Mouse (Mus musculus) T-helper 2 cell (primary cell): ENCODE data around the gene Mapk10.

Experiments
- in situ Hi-C: fragments of 300-600 bp; cut with MboI, MseI; formaldehyde crosslinking; loops from one replicate; pipeline ENCODE4 v1.15.1; 2025; ENCODE audit warnings: high pct_unique_total_duplicates

Mapk10 gene

DNA sequence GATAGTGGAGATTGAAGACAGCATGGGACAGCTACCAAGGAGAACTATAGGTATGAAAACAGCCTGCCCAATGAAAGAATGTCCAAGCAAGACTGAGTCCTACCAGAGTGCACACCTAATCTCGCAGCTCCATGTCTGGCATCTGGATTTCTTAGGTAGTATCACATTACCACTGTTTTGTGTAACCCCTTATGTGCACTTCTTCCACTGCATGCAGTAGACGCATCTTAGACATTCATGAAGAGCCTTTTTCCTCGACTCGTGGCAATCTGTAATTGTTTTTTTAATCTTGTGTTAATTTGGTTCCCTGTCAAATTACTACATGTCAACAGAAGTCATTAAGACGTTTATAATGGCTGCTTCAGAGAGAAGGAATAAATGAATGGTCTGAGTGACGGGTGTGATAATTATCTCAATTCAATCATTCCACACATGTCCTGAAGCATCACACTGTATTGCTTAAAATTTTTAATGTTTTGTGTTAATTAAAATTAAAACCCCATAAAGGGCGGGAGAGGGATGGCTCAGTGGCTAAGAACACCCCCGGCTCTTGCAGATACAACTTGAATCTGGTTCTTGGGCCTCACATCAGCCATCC is 160.7 kb downstream of the Mapk10 start:
- in situ Hi-C loops = no loop called here

DNA sequence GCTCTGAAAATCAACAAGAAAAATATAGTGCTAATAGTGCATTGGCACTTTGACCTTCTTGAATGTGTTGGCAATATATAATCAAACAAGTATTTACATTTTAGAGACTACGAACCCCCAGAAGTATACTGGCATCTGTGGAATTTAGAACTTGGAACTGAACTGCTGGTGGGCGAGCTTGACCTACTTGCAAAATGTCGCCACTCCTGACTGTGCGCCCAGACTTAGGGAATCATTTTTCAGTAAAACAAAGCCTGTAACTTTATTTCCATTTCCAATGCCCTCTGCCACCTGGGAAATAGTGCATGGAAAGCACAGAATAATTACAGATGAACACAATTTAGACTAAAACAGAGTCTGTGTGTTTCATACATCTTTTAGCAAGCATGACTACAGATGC is 163.1 kb downstream of the Mapk10 start:
- in situ Hi-C loops = loop anchor here (10.0 kb wide), 1 partner anchor 1053 kb away; no protein-coding TSS in a partner anchor

DNA sequence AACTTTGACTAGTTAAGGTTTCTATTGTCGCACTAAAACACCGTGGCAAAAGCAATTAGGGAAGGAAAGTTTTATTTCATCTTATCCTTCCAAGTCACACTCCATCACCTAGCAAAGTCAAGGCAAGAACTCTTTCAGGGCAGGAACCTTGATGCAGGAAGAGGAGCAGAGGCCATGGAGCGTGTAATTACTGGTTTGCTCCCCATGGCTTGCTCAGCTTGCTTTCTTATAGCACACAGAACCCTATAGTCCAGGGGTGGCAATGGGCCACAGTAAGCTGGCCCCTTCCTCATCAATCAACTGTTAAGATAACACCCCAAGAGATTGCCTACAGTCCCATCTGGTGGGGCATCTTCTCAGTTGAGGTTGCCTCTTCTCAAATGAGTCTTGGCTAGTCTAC is 173.4 kb downstream of the Mapk10 start:
- in situ Hi-C loops = no loop called here

DNA sequence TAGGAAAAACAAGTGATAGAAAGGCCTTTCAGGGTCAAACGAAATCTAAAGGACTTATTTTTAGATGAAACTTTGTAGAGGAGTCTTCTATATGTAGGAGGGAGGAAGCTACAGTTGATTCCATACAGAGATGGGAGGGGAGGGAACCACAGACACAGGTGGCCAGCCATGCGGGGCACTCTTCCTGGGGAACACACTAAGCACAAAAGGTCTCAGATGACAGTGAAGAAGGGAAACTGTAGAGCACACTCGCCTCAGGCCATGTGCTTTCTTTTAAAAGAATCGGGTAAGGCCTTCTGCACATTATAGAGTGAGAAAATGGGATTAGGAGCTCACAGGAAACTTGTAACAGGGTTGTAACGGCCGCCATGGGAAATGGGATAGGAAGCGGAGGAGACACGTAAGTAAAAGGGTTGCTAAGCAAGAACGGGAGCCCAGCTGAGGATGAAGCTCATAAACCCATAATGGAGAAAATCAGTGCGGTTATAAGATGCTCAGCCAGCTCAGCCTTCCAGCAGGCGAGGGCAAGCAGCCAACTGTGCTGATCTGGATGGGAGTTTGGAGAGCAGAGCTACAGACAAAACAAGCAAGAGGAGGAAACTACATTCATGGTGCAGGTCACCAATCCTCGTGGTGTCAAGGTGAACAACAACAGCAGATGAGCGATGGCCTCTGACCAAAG is 182.1 kb downstream of the Mapk10 start:
- in situ Hi-C loops = no loop called here

DNA sequence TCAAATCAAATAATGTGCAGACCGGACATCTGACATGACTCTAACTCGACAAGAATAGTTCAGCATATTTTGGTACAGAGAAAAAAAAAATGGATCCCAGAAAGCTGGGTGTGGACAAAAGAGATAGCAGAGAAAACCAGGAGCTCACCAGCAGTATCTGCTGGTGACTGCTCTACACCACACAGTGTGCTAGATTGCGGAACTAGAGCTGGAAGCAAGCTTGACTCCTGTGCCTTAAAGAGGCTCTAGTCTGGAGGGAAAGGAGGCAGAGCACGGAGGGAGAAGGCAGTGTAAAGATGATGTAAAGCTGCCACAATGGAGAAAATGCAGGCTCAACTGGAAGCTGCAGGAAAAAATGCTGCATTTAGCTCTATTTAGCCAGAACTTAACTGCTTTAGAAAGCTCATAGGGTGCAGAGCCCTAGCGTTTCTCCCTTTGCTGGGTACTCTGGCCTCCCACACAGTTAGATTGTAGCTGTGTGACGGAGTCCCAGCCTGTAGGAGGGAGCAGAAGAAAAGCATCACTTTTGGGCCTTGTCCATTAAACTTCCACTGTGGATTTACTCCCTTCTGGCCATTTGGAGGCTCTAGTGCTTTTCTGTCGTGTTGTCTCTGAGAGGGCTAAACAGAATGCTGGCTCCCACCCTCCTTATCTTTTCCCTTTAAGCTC is 188.5 kb downstream of the Mapk10 start:
- in situ Hi-C loops = no loop called here

DNA sequence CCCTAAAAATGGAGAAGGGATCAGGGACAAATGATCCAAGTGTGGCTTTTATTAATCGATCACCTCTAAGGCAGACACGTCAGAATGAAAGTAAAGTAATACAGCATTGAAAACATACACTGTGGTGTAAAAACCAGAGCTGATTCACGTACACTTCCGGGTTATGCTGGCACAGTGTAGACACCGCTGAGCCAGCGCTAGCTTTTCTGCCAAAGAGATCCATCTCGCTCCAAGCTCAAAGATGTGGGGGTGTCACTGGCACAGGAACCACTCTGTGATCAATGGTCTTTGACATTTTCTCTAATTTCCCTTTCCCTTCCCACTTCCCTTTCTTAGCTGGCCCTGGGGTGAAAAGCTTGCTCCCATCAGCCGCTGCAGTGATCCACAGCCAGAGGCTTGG is 189.7 kb downstream of the Mapk10 start:
- in situ Hi-C loops = no loop called here

DNA sequence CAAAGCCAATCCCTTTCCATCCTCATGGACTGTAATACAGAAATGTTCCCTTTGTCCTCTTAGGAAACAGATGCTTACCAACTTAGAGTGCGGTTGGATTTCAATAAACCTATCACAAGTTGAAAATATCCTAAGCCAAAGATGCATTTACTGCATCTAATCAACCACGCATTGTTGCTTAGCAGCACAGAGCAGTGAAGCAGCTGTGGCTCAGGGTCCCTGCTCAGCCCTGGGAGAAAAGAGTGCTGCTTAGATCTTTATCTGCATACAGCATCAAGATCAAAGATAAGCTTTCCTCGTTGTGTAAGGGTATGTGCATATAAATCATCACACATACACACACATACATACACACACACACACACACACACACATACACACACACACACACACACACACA is 190.2 kb downstream of the Mapk10 start:
- in situ Hi-C loops = no loop called here

DNA sequence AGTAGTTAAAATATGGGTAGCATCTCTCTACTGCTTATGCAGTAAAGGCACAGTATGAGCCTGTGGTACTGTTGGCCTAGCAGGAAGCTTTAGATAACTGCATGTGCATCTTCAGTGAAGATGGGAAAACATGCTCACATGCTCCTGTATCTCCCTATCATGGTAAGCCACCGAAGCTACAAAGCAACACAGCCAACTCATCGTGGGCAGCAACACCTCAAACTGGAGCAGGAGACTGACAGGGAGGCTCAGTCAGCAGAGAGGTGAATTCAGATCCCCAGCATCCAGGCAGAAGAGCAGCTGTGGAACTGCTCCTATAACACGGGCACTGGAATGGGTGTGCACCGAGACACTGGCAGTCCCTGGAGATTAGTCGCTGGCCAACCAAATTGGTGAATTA is 191.0 kb downstream of the Mapk10 start:
- in situ Hi-C loops = no loop called here

DNA sequence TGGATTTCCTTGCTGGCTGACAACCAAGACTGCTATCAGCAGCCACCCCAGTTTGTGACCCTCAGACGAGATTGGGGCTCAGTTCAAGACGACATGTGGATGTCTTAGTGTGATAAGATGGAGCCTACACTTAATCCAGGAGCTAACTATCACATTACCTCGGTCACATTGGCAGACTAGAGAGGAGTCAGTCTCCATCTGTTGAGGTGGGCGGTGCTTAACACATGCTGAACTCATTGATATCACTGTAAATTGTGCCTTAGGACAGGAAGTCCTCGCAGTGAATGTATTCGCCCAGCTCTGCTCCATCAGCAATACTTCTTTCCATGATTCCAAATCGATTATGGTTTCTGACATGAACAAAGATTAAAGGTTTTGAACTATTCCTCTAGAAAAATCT is 193.5 kb downstream of the Mapk10 start:
- in situ Hi-C loops = loop anchor here (10.0 kb wide), 1 partner anchor 1083 kb away; no protein-coding TSS in a partner anchor

DNA sequence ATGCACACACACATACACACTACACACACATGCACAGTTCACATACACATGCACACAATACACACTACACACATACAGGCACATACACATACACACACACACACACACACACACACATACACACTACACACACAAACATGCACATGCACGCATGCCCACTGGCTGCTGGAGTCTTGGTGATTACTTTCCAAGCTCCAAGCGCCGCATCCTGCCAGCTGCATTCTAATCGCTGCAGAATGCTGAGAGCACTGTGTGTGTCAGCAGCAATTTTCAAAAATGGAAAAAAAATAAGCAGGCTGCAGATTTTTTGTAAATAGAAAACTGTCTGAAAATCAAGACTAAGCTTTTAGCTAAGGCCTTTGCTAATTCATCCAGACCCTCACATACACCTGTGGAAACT is 196.8 kb downstream of the Mapk10 start:
- in situ Hi-C loops = loop anchor here (10.0 kb wide), 1 partner anchor 1080 kb away; no protein-coding TSS in a partner anchor

DNA sequence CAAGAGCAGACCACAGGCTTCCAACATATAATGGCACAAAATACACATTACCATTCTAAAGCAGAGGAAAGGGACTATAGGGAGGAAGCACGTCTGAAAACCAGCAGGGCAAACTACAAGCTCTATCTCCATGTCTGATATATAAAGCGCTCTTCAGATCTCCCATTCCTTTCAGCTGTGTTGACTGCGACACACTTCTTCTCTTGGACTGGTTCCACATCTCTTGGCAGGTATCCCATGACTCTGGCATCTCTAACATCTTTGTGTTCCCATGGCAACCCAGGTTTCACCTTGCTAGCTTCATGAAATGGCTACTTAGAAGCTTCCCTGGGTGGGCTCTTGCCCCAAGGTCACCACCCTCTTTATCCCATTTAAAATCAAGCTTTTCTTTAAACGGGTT is 202.2 kb downstream of the Mapk10 start:
- in situ Hi-C loops = no loop called here

DNA sequence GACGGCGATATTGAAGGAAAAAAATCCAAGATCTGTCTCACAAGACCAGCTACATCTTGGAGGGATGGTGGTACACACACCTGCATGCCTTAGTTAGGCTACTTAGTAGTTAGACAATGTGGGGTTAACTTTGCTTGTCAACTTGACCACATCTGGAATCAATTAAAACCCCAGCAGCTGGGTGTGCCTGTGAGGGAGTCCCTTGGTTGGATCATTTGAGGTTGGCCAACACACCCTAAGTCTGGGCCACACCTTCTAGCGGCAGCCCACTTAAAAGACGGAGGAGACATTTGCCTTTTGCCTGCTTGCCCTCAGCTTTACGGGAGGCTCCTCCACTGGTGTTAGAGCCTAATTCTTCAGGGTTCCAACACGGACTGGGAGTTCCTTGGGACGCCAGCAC is 209.0 kb downstream of the Mapk10 start:
- in situ Hi-C loops = no loop called here

DNA sequence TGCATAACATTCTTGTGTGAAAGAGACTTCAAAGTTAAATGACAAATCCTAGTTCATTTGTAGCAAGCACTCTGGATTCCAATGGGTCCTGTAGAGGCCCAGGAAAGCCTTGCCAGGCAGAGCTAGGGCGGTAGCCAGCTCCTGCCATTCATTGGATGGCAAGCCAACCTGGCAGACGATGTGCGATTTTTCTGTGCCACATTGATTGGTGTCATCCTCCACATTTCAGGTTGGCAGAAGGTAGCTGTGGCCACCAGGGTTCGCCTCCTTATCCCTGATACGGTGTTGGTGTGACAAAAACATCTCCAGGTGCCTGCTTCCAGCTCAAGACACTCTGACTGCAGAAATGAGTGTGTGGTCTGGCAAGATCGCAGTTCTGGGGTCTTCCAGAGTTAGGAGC is 210.6 kb downstream of the Mapk10 start:
- in situ Hi-C loops = no loop called here

DNA sequence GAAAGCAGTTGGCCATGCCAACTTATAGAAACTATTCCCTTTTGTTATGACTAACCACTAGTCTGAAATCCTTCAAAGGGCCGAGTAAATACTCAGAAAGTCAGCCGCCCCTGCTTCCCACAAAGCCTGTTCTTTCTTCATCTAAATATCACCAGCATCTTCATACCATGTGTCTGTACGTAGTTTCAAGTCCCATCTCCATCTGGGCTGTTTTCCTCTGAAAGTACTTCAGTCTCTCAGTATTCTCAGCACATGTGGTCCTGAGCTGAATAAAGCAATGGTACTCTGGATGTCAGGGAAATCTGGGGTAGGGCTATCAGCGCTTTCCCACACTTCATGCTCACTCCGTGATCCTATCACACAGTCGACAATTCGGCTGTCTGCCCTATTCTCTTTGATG is 212.6 kb downstream of the Mapk10 start:
- in situ Hi-C loops = no loop called here

DNA sequence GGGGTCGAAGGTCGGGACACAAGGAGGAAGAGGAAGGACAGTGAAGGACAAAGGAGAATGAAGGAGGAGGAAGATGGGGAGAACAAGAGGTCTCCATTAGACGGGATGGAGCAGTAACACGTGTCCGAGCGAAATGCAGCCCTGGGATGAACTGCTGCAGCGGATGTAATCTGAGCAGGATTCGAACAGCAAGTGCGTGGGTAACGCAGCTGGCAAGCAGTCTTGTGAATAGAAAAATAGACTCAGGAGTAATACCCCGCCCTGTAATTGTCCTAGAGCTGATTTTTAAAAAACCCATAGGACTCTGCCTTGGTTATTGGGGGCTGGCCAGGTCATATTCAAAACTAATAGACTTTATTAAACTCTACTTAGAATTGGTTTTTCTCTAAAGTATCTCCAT is 213.2 kb downstream of the Mapk10 start:
- in situ Hi-C loops = no loop called here

DNA sequence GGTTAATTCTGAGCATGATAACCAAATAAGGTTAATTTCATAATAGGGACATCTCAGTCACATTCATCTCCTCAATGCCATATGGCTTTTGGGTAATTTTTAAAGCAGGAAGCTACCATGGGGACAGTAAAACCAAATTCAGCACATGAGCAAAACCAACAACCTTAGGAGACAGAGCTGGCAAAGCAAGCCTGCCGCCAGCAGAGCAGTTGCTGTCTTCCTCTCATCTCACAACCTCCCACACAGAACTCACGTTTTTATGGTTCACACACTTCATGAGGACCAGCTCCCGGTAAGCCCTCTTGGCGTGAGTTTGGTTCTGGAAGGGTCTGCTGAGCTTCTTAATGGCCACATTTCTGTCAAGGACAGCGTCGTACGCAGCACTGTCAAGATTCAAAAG is 214.8 kb downstream of the Mapk10 start:
- in situ Hi-C loops = no loop called here

DNA sequence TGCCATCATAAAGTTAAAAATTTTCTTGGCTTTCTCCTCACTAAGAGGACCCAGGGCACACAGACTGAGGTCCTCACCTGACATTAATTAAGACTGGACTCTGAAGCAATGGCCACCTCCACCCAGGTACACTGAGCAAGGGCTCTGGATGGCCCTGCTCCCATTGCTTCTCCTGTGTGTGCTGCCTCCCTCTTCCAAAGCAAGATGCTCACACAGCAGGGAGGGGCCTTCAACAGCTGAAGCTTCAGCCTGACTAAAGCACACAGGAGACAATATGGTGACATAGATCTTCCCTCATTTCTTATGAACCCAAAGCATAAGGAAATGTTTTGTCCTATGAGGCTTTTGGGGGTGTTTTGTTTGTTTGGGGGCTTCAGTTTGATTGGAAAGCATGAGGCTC is 215.2 kb downstream of the Mapk10 start:
- in situ Hi-C loops = no loop called here

DNA sequence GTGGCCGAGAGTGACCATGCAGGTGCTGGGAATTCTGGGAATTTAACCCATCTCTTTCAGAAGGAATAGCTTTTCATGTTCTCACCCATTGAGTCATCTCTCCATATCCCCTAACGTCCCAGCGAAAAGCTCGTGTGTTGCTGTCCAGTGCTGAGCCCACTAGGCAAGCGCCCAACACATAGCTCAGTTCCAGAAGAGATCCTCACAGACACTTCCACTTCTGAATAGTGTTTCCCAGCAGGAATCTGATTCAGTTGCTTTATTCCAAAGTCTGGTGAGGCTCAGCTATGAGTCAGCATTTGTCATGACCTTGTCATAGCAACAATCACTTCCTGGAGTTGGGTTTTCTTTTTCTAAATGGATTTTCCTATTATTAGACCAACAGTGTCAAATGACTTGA is 217.2 kb downstream of the Mapk10 start:
- in situ Hi-C loops = no loop called here

DNA sequence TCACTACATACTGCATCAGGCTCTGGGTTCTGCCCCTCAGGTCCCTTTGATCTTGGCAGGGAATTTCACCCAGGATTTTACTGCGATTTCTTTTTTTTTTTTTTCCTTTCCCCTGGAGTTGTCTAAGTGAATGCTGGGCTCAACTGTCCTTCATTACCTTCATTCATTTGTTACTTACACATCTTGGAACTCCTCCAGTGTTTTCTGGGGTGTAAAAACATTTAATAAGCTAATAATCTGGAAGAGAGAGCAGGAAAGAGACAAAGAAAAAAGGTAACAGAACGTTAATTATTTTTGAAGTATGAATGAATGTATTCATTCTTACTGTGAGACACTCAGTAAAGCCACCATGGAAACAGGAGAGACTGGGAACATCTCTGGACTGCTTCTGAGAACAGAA is 219.4 kb downstream of the Mapk10 start:
- in situ Hi-C loops = no loop called here

DNA sequence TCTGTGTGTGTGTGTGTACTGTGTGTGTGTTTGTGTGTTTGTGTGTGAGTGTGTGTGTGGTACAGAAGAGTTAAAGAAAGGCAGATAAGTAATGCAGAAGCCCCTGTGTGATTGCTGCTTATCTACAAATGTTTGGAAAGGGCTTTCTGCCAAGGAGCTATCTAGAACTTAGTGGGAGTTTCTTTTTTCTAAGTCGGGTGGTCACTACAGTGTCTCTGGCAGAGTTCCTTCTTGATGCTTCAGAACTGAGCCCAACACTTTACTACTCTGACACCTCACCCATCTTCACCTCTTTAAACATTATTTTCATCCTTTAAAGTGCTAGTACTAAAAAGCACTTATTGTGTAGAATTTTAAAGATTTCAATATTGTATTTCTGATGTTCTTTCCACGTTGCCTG is 232.8 kb downstream of the Mapk10 start:
- in situ Hi-C loops = no loop called here

DNA sequence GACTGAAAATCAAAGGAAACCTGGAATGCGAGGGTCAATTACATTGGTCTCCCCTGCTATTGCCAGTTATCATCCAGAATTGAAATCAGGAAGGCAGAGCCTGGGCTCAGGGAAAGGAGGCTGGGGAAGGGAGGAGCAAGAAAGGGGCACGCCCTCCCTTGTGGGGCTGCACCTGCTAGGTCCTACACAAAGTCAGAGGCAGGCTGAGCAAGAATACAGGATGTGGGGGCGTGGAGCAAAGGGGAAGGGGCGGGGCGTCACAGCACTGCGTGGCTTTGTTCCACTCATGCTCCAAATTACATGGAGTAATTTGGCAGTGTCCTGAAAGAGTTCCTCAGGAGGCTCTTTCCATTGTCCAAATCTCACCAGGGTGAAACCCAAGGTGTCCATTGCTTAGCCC is 234.0 kb downstream of the Mapk10 start:
- in situ Hi-C loops = no loop called here

DNA sequence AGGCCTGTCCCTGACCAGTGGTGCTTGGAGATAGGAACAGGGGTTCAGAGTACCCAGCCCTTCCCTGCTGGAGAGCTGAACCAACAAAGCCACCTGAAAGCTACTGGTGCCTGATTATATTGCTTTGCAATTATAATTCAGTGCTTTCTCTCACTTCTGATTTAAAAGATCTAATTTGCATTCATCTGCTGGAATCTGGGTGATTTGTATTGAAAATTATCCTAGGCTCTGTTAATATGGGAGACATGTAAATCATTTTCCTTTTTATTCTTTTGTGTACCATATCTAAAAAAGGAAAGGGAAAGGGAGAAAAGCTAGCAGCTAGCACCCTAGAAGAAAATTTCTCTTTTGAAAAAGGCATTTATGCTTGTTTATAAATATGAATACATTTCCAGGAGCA is 234.6 kb downstream of the Mapk10 start:
- in situ Hi-C loops = no loop called here

DNA sequence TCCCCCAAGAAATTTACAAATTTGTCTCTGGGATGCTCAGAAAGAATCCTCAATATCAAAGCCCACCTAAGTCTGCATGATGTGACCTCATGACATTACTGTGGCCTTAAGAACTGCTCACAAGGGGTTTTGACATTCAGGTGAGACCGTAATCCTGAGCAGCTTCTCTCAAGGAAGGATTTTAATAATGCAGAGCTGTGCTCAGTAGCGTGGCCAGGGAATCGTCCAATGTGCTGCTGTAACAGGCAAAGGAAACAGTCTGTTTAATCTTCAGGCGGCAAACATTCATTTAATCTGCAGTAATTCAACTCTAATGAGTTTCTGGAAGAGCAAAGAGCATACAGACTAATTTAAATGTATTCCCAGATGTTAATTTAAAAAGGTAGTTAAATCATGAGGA is 236.7 kb downstream of the Mapk10 start:
- in situ Hi-C loops = no loop called here
